Mouse (Mus musculus) forelimb bud, embryonic 11.5 days (tissue): ENCODE results near the gene Ppp1r3f.

ENCODE experiments used
- DNase-seq: peaks from one replicate; pipeline ENCODE4 v3.0.0-alpha.2; 2012; ENCODE audit warnings: low read depth, low spot score

The Ppp1r3f gene

DNA sequence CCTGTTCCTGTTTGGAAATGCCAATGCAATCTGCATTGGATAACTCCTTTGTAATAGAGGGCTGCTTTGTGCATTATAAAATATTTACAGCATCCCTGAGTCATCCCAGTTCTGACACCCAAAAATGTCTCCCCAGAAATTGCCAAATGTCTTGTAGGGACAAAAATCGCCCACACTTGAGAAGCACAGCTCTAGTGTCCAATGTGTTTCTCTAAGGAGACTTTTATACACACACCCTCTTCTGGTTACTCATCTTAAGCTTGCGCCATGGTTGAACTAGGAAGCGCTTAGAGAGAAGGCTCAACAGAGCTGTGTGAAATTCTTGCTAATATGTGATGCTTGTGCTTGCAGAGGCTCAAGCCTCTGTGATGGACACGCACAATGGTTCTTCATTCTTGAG, 20.6 kb downstream of the Ppp1r3f start:
- DNase-seq, result no peak

DNA sequence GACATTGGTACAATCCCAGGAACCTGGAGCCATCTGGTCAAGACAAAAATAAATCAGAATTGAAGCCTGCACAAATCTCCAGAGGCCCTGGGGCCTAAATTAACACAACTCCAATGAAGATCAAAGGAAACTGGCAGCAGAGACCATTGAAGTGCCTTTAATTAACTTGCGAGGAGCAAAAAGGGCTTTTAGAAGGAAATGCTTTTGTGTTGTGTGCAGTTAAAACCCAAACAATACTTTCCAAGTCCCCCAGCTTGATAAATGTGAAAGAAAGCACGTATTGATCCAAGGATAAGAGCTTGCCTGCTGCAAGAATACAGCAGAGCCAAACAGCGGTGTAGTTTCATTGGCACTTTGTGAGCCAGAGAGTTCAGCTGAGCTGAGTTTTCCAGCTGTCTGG, 49.1 kb downstream of the Ppp1r3f start:
- peak; percentile 3 for DNase-seq
